Mouse (Mus musculus): ENCODE data around the gene Adamts18.

Adamts18 gene

DNA sequence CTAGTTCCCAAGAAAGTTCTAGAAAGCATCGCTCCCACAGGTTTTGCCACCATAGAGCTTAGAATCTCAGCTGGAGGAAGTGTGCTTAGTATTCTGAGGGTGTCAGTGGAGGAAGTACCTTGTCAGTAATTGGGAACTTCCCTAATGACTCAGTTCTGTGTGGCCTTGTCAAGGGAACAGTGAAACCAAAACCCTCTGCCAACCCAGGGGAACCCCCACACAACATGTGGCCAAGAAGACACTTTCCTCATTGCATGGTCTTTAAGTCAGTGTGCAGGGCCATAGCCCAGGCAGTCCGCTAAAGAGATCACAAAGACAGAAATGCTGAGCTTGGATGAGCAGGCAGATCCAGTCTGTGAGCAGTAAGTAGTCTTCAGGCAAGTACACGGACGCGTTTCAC lies 192.4 kb downstream of the Adamts18 start:
- DNase-seq = no peak

DNA sequence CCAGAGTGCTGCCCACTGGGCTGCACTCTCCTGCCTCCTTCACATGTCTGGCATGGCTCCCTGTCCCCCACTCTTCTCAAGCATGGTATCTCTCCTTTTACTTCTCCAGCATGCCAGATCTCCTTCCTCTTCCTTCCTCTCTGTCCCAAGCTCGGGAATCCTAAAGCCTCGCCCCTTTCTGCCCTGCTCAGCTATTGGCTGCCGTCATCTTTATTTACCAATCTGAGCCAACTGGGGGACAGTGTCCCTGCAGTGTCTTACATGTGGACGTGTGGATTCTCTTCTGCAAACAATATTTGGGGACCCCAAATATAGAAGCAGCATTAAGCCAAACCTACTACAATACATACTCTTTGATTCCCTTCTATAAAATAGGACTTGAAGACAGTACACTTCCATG lies 195.4 kb downstream of the Adamts18 start:
- DNase-seq = no peak

DNA sequence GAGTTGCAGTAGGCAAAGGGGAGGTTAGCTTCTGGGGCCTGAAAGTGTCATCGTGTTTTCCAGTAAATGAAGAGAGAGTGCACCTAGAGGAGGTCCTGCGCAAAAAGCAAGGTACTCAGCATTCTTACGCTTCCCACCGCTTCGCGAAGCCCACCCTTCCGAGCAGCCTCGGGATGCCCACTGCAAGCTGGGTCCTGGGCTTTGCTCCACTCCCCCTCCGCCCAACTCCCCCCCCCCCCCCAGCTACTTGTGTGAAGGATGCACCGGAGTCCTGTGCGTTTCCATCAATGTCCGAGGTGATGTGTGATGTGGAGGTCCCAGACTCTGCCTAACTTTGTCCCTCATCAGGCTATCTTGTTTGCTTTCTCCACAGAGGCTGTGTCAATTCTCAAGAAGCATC lies 196.1 kb downstream of the Adamts18 start:
- DNase-seq = no peak

Measured in right cerebral cortex, postnatal 25 days (tissue).